Mouse (Mus musculus) mouse trophoblast stem cell (cell line): ENCODE measurements around the gene Ndnf.

Experiments
- in situ Hi-C, 2 experiments: fragments of 300-500 bp; cut with MseI, MboI; formaldehyde crosslinking; loops; 2 replicates in 1 of 2; 3 replicates in 1 of 2; pipeline ENCODE4 v1.15.1; 2025

Ndnf gene

DNA sequence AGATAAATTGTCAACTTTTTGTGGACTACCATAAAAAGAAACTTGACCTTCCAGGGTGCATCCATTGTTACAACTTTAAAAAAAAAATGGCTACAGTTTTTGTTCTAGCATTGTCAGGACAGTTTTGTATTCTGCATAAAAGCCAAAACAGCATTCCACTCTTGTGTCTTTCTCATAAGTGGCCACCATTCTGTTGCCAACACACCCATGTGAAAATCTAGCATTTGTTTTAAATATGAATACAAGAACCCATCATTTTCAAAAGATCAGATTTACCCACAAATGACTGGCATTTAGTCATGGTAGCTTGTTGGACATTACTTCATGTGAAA is 72.4 kb downstream of the Ndnf start:
- in situ Hi-C loops, result no loop called here

DNA sequence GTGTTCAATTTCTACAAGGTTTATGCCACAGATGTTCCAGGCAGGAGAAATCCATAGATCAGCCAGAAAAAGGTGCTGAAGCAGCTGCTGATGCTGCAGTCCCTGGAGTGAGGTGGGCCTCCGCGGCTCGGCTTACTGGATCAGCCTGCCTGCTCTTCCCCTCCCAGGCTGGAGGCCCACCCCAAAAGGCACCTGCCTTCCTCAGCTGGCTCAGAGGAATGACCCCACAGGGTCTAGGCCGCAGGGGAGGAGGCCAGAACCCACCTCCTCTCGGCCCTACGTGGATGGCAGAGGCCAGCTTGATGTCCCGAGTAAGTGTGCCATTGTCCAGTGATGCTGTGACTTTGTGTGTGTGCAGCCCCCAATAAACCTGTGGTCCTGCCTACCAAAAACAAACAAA is 86.8 kb downstream of the Ndnf start:
- in situ Hi-C loops, result no loop called here

DNA sequence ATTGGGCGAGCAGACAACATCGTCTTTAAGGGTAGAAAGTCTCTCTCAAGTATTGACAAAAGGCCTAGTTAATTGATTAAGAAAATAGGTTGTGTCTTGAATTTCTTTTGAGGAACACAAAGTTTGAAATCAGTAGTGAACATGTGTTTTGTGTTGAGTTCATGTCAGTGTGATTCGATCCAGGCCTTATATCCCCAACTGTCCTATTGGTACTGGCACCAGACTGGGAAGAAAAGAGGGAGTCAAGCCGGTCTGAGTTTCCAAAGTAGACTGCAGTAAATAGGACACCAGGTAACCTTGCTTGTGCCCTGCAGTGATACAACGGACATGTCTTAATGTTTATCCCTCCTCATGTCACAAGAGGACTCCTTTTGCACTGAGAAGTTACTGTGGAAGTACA is 87.8 kb downstream of the Ndnf start:
- in situ Hi-C loops, result no loop called here

DNA sequence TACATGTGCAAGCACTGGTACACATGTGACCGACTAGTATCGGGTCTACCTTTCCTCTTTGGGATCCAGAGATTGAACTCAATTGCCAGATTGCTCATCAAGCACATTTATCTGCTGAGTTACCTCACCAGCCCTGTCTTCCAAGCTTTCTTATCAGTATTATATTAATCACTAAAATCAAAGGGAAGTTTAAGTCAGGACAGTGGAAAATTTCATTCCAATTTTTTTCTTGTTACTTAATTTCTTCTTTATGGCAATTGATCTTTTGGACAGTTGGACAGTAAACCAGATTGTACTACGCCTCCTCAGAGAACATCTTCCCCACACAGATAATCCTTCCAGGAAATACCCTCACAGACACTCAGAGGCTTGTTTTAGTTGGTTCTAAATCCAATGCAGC is 88.7 kb downstream of the Ndnf start:
- in situ Hi-C loops, result no loop called here
